Mouse (Mus musculus) NIH3T3 (cell line): Measurements from ENCODE around the gene 1700003F12Rik.
A peak's percentile ranks its signal among the peaks of the same experiment; 100 is the strongest.

ENCODE experiments used
- DNase-seq: peaks from one replicate; pipeline ENCODE4 v3.0.0-alpha.2; 2012; ENCODE audit warnings: low read depth

The 1700003F12Rik gene

DNA sequence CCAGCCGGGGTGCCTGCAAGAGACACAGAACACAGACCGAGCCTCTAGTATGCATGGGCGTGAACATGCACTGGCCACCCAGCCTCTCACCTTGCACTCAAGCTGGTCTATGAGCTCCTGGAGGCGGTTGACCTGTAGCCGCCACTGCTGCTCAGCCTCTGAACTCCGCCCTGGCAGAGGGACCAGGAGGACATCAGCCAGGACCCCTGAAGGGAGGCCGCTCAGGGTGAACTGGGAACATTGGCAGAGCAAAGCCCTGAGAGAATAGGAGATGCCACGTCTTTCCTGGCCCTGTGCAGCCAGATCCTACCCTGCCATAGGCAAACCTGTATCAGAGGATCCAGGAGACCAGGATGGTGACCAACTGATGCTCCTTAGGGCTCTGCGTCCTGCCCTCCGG is at the start of gene 1700003F12Rik:
TSS of gene 1700003F12Rik (plus strand) at position 375 of the 400 bp plus-strand sequence.
- no peak for DNase-seq

DNA sequence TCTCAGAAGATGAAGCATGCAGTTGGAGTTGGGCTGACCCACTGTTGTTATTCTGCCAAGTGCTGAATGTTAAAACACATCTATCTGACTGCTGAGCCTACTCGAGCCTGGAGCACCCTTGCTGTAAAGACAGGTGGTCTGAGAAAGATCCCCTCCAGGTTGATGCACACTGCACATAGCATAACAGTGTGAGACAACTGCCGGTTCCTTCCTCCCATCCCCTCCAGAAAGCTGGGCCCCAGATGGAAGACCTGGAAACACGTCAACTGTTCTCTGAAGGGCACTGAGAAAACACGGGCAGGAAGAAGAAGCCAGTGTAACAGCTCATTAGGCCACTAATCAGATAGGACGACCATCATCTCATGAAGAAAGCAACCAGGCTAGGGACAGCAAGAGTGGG is 48.3 kb upstream of the 1700003F12Rik start:
- no peak for DNase-seq

DNA sequence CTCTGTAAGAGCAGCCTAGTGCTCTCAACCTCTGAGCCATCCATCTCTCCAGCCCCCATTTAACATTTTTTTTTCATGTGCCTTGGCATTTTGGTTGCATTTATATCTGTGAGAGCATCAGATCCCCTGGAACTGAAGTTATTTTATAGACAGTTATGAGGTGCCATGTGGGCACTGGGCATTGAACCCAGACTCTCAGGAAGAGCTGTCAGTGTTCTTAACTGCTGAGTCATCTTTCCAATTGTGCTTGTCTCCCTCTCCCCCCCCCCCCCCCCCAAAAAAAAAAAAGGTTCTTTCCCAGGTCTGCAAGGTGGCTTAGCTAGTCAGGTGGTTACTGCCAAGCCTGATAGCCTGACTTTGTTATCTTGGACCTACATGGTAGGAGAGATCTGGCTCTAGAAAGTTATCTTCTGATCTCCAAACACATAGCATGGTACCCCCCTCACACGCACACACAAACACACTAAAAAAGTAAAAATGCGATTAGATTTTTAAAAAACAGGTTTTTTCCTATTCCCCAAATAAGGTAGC is 47.1 kb upstream of the 1700003F12Rik start:
- no peak for DNase-seq

DNA sequence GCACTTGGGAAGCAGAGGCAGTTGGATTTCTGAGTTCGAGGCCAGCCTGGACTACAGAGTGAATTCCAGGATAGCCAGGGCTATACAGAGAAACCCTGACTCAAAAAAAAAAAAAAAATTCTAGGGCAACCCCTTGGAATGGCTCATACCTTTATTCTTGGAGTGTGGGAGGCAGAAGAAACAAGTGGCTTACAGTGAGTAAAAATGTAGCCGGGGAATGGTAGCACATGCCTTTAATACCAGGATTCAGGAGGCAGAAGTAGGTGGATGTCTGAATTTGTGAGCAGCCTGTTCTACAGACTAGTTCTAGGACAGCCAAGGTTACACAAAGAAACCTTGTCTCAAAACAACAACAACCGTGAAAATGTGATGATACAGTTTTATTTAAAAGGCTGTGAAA is 46.1 kb upstream of the 1700003F12Rik start:
- no peak for DNase-seq

DNA sequence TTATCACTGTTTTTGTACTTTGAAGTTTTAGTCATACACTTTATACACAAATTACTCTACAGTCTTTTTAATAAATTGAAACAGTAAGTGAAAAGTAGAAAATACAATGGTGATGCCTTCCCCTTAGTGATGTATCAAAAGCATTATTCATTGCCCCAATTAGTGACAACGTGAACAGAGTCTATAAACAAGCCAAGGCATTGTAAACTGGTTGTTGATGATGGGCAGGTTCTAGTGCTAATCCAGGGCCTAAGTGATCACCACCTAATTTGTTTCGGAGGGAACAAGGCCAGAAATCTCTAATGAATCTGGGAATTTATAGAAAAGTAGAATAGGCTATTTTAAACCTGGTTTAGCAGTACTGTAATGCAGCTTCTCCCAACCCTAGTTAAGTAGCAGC is 39.8 kb upstream of the 1700003F12Rik start:
- DNase-seq, result no peak

DNA sequence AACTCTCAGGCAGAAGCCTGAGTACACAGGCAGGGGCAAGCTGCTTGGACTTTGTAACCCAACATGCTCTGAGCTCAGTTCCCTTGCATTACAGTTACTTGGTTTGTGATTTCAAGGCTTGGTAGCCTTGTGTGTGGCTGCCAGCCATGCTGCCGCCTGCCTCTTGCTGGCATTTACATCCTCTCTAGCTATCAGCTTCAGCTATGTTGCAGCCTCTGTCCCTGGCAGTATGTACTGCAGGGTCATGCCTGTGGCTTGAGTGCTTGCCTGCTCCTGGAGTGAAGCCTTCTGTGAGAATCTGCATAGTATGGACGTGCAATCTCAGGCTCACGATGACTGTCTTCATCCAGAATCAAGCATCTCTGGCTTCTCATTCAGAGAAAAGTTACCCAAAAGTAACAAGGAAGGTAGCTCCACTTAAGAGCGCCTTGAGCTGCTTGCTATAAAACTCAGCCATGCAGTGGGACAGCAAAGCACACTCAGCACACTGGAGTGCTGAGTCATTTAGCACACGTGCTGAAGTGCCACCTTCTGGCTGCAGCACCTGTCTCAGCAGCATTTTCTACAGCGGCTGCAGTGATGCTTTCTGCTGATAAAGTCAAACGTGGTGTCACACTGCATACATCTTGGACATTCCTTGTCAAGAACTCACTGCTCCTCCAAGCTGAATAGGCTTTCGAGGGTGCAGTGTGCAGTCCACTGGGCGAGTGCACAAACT is 39.2 kb upstream of the 1700003F12Rik start:
- peak; percentile 24 for DNase-seq

DNA sequence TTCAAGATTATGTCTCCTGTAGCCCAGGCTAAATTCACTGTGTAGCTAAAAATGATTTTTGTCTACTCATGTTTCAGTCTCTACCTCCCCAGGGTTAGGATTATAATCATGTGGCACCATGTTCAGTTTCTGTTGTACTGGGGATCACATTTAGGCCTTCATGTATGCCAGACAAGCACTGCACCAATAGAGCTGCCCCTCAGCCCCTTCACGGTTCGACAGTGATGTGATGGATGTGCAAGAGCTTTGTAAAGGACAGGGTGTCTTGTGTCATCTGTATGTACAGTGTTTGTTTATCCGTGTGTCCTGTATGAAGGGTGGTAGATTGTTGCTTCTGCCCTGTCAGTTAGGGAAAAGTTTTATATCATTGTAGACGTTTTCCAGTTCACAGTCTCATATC is 38.4 kb upstream of the 1700003F12Rik start:
- DNase-seq, result no peak

DNA sequence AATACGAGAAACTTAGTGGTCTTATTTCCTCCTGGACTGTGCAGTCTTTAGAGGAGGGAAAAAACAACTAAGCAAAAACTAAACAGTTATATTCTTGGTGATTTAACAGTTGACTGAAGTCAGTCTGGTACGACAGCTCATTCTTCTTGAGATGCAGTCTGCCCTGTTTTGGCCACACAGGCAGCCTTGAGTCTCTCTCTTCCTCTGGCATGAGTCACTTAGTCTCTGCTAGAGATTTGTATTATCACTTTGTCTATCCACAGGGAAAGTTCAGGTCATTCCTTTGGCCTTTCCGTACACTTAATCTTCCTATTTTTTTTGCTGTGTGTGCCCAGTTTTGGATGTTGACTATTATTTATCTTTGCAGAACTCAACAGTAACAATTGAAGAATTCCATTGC is 36.7 kb upstream of the 1700003F12Rik start:
- no peak for DNase-seq

DNA sequence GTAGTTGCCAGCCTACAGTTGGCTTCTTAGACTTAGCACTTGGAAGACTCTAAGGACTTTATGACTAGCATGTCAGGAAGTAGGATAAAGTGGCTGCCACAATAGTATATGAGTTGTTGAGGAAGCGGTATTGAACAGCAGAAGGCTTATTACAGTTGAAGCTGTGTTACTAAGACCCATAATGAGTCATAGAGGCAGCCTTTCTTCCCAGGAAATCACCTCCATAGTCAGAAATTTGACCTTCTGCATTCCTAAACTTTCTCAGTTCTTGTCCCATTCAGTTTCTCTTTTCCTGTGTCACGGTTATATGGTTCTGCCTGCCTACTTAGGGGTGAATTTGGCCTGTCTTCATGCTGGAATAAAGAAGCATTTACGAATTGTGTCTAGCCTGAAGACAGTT is 29.9 kb upstream of the 1700003F12Rik start:
- DNase-seq, result peak; percentile 14

DNA sequence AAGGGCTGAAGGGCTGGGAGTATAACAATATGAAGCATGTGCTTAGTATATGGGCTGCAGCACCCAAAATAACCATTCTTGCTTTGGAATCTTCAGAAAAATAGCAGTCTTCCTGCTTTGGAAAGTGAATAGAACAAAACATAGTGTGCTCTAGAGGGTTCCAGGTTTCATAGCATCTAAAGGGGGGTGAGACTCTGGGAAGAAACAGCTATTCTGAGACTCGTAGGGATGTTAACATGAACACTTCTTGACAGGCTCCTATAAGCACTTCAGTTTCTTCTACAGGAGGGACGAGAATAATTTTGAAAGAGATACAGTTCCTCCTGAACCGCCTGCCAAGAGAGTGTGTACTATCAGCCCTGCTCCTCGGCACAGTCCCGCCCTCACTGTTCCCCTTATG is 29.5 kb upstream of the 1700003F12Rik start:
- DNase-seq, result no peak

DNA sequence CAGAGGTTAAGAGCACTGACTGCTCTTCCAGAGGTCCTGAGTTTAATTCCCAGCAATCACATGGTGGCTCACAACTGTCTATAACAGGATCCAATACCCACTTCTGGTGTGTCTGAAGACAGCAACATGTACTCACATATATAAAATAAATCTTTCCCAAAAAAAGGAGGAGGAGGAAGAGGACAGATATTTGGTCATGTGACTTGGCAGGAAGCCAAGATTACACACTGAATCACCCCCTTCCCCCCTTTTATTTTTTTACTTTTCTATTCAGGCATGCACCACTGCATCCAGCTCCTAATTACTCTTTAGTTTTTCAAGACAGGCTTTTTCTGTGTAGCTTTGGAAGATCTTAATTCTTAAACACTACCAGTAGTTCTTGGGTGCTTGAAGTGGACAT is 25.4 kb upstream of the 1700003F12Rik start:
- DNase-seq, result peak; percentile 28

DNA sequence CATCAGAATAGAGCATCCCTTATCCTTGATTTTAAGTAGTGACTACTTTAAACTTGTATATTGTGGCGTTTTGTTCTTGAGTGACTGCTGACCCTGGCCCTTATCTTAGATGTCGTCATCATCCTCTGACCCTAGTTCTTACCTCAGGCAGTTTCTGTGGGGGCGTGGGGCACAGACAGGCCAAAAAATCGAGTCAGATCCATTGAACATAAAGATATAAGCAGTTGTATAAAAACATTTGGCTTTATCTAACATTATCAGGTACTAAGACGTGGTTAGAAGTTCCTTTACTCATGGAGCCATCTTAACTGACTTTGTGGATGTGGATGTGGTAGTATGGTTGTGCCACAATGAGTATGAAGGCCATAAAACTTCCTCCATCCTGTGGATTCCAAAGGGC is 24.6 kb upstream of the 1700003F12Rik start:
- DNase-seq, result no peak

DNA sequence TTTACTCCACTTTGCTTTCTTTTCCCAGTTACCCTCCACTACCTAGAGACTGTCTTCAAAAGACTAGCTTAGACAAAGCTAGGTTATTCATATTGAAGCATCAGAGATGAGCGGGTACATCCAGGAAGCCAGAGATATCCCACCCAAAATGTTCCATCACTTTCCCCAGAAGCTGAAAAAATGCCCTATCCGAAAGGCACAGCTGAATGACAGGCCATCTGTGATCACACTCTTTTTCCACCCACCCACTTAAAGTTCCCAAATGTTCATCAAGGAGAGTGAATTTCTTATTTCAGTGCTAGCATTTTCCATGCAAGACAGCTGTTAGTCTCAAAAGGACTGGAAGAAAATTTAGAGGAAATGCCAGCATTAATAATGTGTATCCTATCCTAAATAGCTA is 21.6 kb upstream of the 1700003F12Rik start:
- DNase-seq, result no peak

DNA sequence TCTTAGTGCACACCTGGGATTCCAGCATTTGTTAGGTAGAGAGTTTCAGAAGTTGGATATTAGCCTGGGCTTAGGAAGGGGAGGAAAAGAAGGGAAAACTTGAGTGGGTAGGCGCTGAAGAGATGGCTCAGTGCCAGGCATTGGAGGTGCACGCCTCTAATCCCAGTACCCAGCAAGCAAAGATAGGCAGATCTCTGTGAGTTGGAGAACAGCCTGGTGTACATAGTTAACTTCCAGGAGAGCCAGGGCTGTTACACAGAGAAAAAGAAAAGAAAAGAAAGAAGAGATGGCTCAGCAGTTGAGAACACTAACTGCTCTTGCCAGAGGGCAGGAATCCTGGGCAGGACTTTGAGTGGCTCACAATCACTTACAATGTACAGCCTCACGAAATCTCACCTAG is 20.4 kb upstream of the 1700003F12Rik start:
- DNase-seq, result no peak

DNA sequence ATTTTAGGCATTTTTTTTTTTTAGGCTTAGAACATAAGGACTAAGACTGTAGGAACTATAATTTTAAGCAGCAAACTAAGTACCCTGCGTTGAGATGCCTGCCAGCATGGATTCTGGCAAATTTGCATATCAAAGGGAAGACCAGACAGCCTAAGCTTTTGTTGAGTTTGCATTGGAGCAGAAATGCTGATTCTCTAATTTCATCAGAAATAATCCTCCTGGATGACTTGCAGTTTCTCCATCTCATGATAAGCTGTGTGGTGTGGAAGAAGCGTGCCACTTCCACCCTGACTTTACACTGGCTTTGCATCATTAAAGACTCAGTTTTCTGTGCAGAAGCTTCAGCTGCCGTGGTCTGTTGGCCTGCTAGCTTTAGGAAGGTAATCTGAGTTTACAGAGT is 14.0 kb upstream of the 1700003F12Rik start:
- DNase-seq, result no peak

DNA sequence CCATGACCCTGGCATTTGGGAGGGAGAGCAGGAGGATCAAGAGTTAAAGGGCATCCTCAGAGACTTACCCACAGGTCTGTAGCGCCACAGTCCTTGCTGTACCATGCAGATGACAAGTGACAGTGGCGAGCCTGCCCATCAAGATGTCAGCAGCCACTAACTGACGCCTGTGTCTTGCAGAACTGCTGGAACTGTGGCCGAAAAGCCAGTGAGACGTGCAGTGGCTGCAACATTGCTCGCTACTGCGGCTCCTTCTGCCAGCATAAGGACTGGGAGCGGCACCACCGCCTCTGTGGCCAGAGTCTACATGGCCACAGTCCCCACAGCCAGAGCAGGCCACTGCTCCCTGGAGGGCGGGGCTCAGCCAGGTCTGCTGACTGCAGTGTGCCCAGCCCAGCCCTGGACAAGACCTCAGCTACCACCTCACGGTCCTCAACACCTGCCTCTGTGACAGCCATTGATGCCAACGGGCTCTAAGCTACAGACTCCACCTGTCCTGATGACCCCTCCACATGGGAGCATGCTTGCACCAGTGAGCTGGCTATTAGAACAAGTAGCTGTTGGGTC is 12.1 kb upstream of the 1700003F12Rik start:
- no peak for DNase-seq

DNA sequence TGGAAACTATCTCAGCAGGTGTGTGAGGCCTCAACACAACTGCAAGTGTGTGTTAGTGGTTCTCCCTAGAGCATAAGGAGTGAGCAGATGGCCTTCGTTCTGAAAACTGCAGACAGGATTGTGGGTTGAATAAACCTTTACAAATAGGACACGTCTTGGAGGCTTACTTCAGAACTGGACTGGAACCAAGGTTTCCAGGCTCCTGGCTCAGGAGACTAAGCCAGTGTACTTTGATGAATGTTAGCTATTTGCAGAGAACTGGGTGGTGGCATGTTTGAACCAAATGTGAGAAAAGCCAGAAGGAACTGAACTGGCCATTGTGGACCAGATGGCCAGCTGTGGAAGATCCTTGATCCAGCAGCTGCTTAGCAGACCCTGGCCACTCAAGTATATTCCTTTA is 8.6 kb upstream of the 1700003F12Rik start:
- DNase-seq, result peak; percentile 20

DNA sequence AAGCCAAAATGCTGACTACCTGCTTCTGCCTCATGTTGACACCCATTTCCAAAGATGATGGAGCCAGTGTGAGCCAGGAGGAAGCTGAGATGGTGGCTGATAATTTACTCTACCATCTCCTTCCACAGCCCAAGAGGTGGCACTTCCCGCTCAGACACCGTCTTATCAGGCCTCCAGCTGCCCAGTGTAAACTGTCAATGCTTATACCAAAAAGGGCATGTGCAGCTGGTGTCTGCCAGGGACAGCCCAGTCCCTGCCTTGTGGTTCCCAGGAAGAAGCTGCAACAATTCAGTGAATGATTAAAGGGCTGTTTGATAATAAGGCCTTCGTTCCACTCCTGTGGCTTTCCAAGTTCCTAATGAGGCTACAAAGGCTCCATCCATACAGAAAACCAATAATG is 8.2 kb upstream of the 1700003F12Rik start:
- DNase-seq, result no peak

DNA sequence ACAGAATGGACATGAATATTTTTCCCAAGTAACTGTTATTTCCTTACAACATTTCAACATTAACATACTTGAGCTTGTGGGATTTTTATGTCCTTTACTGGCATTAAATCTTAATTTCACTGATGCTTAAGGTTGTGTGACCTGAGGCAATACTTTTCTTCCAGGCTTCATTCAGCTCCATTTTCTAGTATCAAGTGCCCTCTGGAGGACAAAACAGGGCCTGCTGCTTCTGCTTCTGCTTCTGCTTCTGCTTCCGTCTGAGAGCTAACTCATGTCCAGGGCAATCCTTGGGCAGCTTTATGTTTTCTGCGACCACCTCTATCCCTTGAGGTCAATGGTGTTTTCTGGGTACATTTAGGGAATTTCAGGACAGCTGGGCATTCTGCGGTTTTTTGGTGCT is 7.2 kb upstream of the 1700003F12Rik start:
- peak; percentile 77 for DNase-seq

DNA sequence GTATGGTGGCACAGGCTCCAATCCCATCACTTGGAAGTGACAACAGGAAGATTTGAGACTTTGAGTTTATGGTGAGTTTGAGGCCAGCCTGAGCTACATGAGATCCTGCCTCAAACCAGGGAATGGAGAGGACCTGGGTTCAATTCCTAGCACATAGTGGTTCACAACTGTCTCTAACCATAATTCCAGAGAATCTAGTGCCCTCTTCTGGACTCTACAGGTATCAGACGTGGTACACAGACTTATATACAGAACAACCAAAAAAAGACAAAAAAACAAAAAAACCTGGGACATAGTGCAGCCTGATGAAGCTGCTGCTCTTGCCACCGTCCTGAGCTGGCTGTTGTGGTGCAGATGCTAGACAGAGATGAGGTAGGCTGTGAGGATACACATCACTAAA is 5.3 kb upstream of the 1700003F12Rik start:
- no peak for DNase-seq

DNA sequence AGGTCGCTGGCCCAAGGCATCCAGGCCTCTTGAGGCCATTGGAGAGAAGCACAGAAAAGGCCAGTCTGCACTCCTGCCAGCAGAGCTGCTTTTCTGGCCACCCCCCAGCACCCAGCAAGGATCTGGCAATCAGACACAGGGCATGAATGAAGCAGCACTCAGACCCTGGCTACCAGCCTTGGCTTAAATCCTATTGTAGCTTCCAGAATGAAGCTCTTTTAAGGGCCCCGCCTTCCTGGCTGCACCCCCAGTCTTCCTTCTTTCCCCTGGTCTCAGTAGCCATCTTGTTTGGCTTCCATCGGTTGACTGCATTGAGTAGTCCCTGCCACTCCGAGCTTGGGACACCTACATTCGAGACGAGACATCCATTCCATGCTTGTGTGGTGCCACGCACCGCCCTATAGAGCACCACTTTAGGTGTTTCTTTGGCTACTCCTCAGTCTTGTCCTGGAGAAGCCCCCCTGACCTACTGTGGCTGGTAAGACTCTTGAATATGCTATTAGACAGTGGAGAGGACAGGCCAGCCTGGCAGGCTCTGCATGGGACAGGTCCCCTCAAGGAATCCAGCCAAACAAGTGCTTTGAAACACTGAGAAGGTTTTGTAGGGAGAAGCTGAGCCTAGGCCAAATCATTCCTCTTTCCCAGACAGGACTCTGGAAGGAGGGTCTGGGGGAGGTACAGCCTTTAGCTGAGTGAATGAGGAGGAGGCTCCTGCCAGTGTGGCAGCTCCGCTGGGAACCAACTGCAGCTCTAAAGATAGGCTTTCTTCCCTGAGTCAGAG is 3.1 kb upstream of the 1700003F12Rik start:
- DNase-seq, result peak; percentile 75

DNA sequence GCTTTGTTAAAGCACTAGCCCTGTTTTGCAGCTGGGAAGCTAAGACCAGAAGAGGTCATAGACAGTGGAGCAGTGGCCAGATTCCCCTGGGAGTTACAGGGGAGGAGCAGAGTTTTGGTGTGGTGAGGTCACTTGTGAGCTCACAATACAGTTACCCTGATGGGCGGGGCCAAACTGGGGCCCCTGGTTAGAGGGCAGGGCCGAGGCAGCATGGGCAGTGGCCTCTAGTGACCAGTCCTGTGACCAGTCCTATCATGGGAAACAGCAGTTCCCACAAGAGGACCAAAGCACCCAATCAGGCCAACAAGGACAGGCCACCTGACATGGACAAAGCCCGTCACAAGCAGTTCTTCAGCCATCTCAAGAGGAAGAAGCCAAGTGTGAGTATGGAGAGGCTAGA is 1.8 kb downstream of the 1700003F12Rik start:
- DNase-seq, result peak; percentile 73
